Mouse (Mus musculus): Measurements from ENCODE around the gene Tbc1d23. TPM values are rescaled to one million over a fixed set of nuclear protein-coding genes. Genes with fewer than 3 reads are reported as not detected.

Tbc1d23 gene
- polyA plus RNA-seq, 1 experiment from 2014 or later = 33.2 TPM

- Histone ChIP-seq H3K4me2 (replicated peaks) (no peak overlapping the region), H3K4me3 (replicated peaks) (no peak overlapping the region), H3K9ac (replicated peaks) (no peak overlapping the region), H3K27me3 (no peaks in the 10 kb centered on the region), H3K4me1 (replicated peaks) (no peaks in the 10 kb centered on the region), H3K9me3 (no peaks in the 10 kb centered on the region), H3K36me3 (peaks cover 49% of the 10 kb centered on the region), H3K27ac (no peak overlapping the region)
- ATAC-seq = no peak
Observed at GRCm38 (mm10) chr16:57155899-57156298, 75.4 kb downstream of the Tbc1d23 start.

DNA sequence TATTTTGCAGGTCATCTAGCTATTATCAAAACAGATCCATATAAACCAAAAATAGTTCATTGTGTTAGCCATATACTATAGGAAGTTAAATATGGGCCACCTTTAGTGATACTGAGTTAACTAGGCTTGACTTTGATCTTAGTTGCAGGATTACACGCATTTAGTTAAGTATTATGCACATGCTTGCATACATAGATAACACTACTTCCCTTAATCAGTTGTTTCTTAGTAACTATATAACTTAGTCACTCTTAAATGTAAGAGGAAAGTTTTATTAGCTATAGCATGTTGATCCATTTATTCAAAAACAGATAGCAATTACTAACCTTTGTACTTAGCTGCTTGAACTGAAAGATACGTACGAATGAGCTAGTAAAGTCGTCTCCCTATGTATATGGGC is 79.9 kb downstream of the Tbc1d23 start:
- Histone ChIP-seq H3K4me2 (replicated peaks) (no peak overlapping the region), H3K4me3 (replicated peaks) (no peak overlapping the region), H3K27ac (no peak overlapping the region), H3K36me3 (peaks cover 45% of the 10 kb centered on the region), H3K27me3 (no peaks in the 10 kb centered on the region), H3K9me3 (no peaks in the 10 kb centered on the region), H3K9ac (replicated peaks) (no peak overlapping the region), H3K4me1 (replicated peaks) (no peaks in the 10 kb centered on the region)
- ATAC-seq = no peak
- WGBS = 94% methylated on average over 4 of the region's 4 CpGs

DNA sequence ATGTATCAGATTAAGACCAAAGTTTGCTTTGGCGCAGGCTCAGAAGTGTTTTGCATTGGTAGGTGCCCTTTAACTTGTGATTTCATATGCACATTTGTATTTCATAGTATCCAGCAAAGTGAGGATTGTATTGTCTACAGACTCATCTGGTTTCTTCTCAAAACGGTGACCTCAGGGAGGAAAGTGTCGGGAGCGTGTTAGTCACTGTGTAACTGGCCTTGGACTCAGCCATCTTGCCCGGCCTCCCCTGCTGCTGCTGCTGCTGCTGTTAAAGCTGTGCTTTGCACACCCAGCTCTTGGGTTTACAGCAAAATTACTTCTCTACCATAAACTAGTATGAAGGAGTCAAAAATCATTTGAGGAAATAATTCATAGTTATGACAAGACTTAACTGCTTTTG is 86.6 kb downstream of the Tbc1d23 start:
- ATAC-seq = no peak
- Histone ChIP-seq H3K27me3 (no peaks in the 10 kb centered on the region), H3K9me3 (no peaks in the 10 kb centered on the region), H3K36me3 (peaks cover 45% of the 10 kb centered on the region), H3K4me1 (replicated peaks) (no peaks in the 10 kb centered on the region), H3K27ac (no peak overlapping the region), H3K4me3 (replicated peaks) (no peak overlapping the region), H3K9ac (replicated peaks) (no peak overlapping the region), H3K4me2 (replicated peaks) (no peak overlapping the region)
- WGBS = 95% methylated on average over 5 of the region's 5 CpGs

GRCm38 (mm10) chr16:57133611-57134010 is 97.7 kb downstream of the Tbc1d23 start:
- no peaks in the 10 kb centered on the region for H3K27me3 ChIP-seq
- WGBS = 95% methylated on average over 6 of the region's 6 CpGs

GRCm38 (mm10) chr16:57132326-57132725 is 99.0 kb downstream of the Tbc1d23 start:
- Histone ChIP-seq H3K4me1 (replicated peaks) (peaks cover 10% of the 10 kb centered on the region), H3K4me2 (replicated peaks) (no peak overlapping the region), H3K27ac (no peak overlapping the region), H3K27me3 (no peaks in the 10 kb centered on the region), H3K4me3 (replicated peaks) (no peak overlapping the region), H3K9ac (replicated peaks) (no peak overlapping the region), H3K9me3 (no peaks in the 10 kb centered on the region), H3K36me3 (peaks cover 19% of the 10 kb centered on the region)
- no peak for ATAC-seq
- WGBS = 83% methylated on average over 1 of the region's 1 CpGs

More at GRCm38 (mm10) chr16:57133611-57134010, 97.7 kb downstream of the Tbc1d23 start:
- no peak for ATAC-seq
- Histone ChIP-seq H3K4me1 (replicated peaks) (peaks cover 10% of the 10 kb centered on the region), H3K4me3 (replicated peaks) (no peak overlapping the region), H3K4me2 (replicated peaks) (no peak overlapping the region), H3K27ac (no peak overlapping the region), H3K9me3 (no peaks in the 10 kb centered on the region), H3K9ac (replicated peaks) (no peak overlapping the region), H3K36me3 (peaks cover 26% of the 10 kb centered on the region)

GRCm38 (mm10) chr16:57131544-57131943 is 99.8 kb downstream of the Tbc1d23 start:
- no peak for ATAC-seq
- Histone ChIP-seq H3K4me2 (replicated peaks) (no peak overlapping the region), H3K4me1 (replicated peaks) (peaks cover 10% of the 10 kb centered on the region), H3K27me3 (no peaks in the 10 kb centered on the region), H3K36me3 (peaks cover 13% of the 10 kb centered on the region), H3K9me3 (no peaks in the 10 kb centered on the region), H3K27ac (no peak overlapping the region), H3K4me3 (replicated peaks) (no peak overlapping the region), H3K9ac (replicated peaks) (no peak overlapping the region)
- 48% methylated on average over 4 of the region's 4 CpGs for WGBS

DNA sequence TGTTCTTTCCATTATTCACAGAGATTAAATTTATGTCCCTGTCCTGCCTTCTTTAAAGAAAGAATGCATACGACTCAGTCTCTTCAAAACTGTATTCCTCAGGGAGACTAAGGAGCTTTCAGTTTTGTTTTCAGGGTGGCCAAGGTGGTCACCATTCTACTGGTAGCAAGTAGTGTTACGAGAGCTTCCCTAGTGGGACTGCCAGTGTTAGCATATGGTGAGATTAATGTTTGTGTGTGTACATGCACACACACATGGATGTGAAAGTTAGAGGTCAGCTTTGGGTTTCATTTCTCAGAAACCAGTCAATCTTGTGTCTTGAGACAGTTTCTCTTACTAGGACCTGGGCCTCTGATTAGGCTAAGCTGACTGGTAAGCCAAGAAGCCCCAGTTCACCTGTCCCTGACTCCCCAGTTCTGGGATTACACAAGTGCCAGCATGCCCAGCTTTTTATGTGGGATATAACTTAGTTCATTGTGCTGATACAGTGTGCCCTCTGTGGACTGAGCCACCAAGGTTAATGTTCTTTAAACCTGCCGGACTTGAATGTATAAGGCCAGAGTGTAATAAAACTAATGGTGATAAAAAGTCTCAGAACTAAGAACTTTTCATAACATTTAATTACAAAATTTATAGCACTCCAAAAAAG is 100.4 kb downstream of the Tbc1d23 start:
- Histone ChIP-seq H3K36me3 (peaks cover 13% of the 10 kb centered on the region), H3K9ac (replicated peaks) (no peak overlapping the region), H3K27me3 (no peaks in the 10 kb centered on the region), H3K4me1 (replicated peaks) (peaks cover 10% of the 10 kb centered on the region), H3K27ac (no peak overlapping the region), H3K4me2 (replicated peaks) (no peak overlapping the region), H3K4me3 (replicated peaks) (no peak overlapping the region), H3K9me3 (no peaks in the 10 kb centered on the region)
- ATAC-seq = no peak
- 82% methylated on average over 3 of the region's 3 CpGs for WGBS

GRCm38 (mm10) chr16:57127825-57128224 is 103.5 kb downstream of the Tbc1d23 start:
- Histone ChIP-seq H3K27ac (no peak overlapping the region), H3K27me3 (no peaks in the 10 kb centered on the region), H3K4me2 (replicated peaks) (no peak overlapping the region), H3K36me3 (no peaks in the 10 kb centered on the region), H3K4me1 (replicated peaks) (peaks cover 24% of the 10 kb centered on the region), H3K9ac (replicated peaks) (no peak overlapping the region), H3K4me3 (replicated peaks) (no peak overlapping the region), H3K9me3 (no peaks in the 10 kb centered on the region)
- 91% methylated on average over 2 of the region's 2 CpGs for WGBS
- no peak for ATAC-seq

DNA sequence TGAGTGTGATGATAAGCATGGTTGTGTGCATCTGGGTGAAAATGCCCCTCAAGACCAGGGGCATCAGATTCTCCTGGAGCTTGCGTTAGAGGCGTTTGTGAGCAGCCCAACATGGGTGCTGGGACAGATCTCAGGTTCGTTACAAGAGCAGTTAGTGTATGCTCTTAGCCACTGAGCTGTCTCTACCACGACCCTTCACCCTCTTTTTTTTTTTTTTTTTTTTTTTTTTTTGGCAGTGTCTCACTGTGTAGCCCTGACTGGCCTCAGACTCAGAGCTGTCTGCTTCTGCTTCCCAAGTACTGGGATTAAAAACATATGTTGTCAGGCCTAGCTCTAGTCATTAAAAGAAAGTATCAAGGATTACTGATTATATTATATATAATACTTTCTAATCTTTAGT is 105.0 kb downstream of the Tbc1d23 start:
- H3K4me1 ChIP-seq (replicated peaks) = peaks cover 25% of the 10 kb centered on the region
- no peak overlapping the region for H3K4me3 ChIP-seq (replicated peaks)
- H3K9ac ChIP-seq (replicated peaks) = no peak overlapping the region
- no peak overlapping the region for H3K27ac ChIP-seq
- no peak overlapping the region for H3K4me2 ChIP-seq (replicated peaks)
- WGBS = 79% methylated on average over 4 of the region's 4 CpGs
- no peaks in the 10 kb centered on the region for H3K9me3 ChIP-seq
- H3K36me3 ChIP-seq = no peaks in the 10 kb centered on the region
- no peak for ATAC-seq
- no peaks in the 10 kb centered on the region for H3K27me3 ChIP-seq

DNA sequence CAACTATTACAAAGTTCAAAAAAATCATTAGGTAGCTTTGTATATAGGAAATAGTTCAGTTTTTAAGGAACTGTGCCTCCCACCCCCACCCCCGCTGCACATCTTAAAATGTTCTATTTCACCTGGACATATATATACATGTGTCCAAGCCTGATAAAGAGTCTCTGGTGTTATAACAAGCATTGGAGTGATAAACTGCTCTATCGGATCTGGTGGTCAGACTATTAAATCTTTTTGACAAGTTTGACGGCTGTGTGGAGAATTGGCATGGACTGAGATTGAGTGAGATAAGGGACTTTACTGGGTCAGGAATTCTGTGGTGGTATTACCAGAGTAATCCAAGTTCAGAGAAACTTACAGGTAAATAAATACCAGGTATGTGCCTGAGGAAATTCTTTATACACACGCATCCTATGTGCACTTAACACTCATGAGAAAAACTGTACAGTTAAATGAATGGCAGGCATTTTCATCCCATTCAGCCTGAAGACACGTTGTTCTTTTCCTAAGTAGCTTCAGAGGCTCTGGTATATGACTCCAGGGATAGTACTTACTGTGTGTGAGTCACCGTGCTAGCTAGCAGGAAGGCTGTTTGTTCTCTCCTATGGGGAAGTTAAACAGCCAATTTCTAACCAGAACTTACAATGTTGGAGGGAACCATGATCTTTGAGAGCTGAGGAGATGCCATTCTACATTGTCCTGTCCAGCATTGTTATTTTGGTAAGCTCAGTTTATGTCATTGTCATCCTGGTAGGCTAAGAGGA is 108.4 kb downstream of the Tbc1d23 start:
- Histone ChIP-seq H3K36me3 (no peaks in the 10 kb centered on the region), H3K4me3 (replicated peaks) (peak overlapping the region; percentile 99), H3K27me3 (no peaks in the 10 kb centered on the region), H3K4me2 (replicated peaks) (peak overlapping the region; percentile 68), H3K27ac (no peak overlapping the region), H3K9me3 (no peaks in the 10 kb centered on the region), H3K4me1 (replicated peaks) (peaks cover 20% of the 10 kb centered on the region), H3K9ac (replicated peaks) (peak overlapping the region; percentile 95)
- WGBS = 71% methylated on average over 6 of the region's 6 CpGs
- ATAC-seq = no peak

DNA sequence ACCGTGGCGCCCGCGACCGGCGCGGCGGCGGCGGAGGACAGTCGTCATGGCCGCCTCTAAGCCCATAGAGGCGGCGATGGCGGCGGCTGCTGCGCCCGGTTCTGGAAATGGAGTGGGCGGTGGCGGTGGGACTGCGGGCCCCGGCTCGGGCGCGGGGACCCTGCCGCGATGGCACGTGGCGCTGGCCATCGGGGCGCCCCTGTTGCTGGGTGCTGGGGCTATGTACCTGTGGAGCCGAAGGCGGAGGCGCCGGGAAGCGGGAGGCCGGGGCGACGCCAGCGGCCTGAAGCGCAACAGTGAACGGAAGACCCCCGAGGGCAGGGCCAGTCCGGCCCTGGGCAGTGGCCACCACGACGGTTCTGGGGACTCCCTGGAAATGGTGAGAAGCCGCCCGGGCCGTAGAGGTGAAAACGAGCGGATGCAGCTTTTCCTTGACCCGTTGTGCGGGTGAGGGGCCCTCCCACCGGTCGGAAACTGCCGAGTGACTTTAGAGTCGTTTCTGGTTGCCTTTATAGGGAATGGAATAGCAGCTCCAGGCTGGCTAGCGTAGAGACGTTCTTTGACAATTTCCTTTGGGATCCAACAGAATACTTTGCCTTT is 109.4 kb downstream of the Tbc1d23 start:
- WGBS = under 1% methylated on average over 58 of the region's 59 CpGs
- no peaks in the 10 kb centered on the region for H3K36me3 ChIP-seq
- H3K27ac ChIP-seq = peak overlapping the region; percentile 96
- H3K9ac ChIP-seq (replicated peaks) = peak overlapping the region; percentile 95
- no peaks in the 10 kb centered on the region for H3K9me3 ChIP-seq
- H3K27me3 ChIP-seq = no peaks in the 10 kb centered on the region
- H3K4me1 ChIP-seq (replicated peaks) = peaks cover 20% of the 10 kb centered on the region
- no peak for ATAC-seq
- peak overlapping the region; percentile 68 for H3K4me2 ChIP-seq (replicated peaks)
- peak overlapping the region; percentile 99 for H3K4me3 ChIP-seq (replicated peaks)
